Mouse (Mus musculus): ENCODE results near the gene Bcl6b. TPM values are rescaled to one million over a fixed set of nuclear protein-coding genes. Genes with fewer than 3 reads are reported as not detected.

Bcl6b gene
- polyA plus RNA-seq, 1 experiment from 2014 or later, result 4.9 TPM

DNA sequence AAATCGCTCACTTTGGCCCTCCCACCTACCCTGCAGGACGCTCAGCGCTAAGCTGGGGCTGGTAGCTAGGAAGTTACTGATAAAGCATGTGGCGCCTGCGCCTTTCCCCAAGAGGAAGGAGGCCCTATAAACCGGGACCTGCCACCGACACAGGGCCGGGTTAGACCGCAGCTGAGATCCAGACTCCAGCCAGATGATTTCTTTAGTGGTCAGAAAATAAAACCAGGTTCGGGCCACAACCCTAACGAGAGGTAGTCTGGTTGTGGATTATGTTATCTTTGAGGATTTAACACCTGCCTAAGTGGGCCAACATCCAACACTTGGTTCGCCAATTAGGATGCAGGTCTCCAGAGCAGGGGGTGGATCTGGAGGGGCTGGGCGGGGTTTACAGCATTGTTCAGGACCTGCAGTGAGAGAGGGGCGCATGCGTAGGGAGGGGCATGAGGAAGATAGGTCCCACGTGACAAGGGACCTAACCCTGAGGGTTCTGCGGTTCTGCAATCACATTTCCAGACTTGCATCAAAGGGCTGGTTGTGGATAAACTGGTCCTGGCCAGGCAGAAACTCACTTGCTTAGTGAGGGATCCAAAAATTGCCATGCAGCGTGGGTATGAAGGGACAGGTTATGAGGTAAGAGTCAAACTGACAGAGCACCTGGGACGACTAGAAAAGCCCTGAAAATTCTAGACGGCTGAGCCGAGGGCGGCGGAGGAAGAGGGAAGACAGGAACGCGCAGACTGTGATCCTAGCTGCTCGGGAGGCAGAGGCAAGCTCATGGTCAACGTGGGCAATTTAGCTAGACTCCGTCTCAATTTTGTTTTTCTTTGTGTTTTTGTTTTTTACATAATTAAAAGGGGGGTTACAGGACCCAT lies 8.6 kb downstream of the Bcl6b start, which contains the start of gene Slc16a13:
Gene Slc16a13, minus strand, starts transcription at position 334 of the 872 bp plus-strand sequence.
- H3K9me3 ChIP-seq (ENCODE audit: control insufficient read depth, low read length), result no peaks in the 10 kb centered on the region
- peaks cover 10% of the 10 kb centered on the region for H3K27me3 ChIP-seq (ENCODE audit: control insufficient read depth, insufficient read depth, low read length)
- WGBS, result under 1% methylated on average over 28 of the region's 28 CpGs
- peak within 1 kb of the TSS; percentile 76 for H3K9ac ChIP-seq (ENCODE audit: low read length)
- peak within 1 kb of the TSS; percentile 87 for H3K4me2 ChIP-seq (ENCODE audit: low read depth, low read length, severe bottlenecking)
- ATAC-seq (replicated peaks; ENCODE audit: low FRiP score) (peak; percentile 94), DNase-seq (ENCODE audit: low spot score) (peak; percentile 96)
- no peaks in the 10 kb centered on the region for H3K36me3 ChIP-seq (ENCODE audit: control insufficient read depth, insufficient read depth, low read length)
- H3K4me1 ChIP-seq (replicated peaks; ENCODE audit: control insufficient read depth, insufficient read depth, low read length), result peaks cover 12% of the 10 kb centered on the region; the same call in 1 of the 2 replicates
- H3K4me3 ChIP-seq (ENCODE audit: low read depth, low read length), result peak within 1 kb of the TSS; percentile 49
- peak within 1 kb of the TSS; percentile 70 for H3K27ac ChIP-seq (ENCODE audit: low read depth, low read length)

GRCm38 (mm10) chr11:70220323-70220722 lies 9.3 kb downstream of the Bcl6b start:
- Histone ChIP-seq H3K9ac (ENCODE audit: low read length) (peak overlapping the region; percentile 76), H3K4me1 (replicated peaks; ENCODE audit: control insufficient read depth, insufficient read depth, low read length) (peaks cover 12% of the 10 kb centered on the region; the same call in 1 of the 2 replicates), H3K4me3 (ENCODE audit: low read depth, low read length) (peak overlapping the region; percentile 49), H3K27me3 (ENCODE audit: control insufficient read depth, insufficient read depth, low read length) (peaks cover 10% of the 10 kb centered on the region), H3K36me3 (ENCODE audit: control insufficient read depth, insufficient read depth, low read length) (no peaks in the 10 kb centered on the region), H3K27ac (ENCODE audit: low read depth, low read length) (peak overlapping the region; percentile 70; the same call in 1 of the 2 replicates), H3K9me3 (ENCODE audit: control insufficient read depth, low read length) (no peaks in the 10 kb centered on the region), H3K4me2 (ENCODE audit: low read depth, low read length, severe bottlenecking) (peak overlapping the region; percentile 87)
- no peak for ATAC-seq (replicated peaks; ENCODE audit: low FRiP score)
- peak; percentile 60 for DNase-seq (ENCODE audit: low spot score)
- 1% methylated on average over 24 of the region's 24 CpGs for WGBS

GRCm38 (mm10) chr11:70219873-70220272 lies 9.7 kb downstream of the Bcl6b start:
- H3K9me3 ChIP-seq (ENCODE audit: control insufficient read depth, low read length), result no peaks in the 10 kb centered on the region
- no peak overlapping the region for H3K27ac ChIP-seq (ENCODE audit: low read depth, low read length)
- peak overlapping the region; percentile 76 for H3K9ac ChIP-seq (ENCODE audit: low read length)
- H3K4me1 ChIP-seq (replicated peaks; ENCODE audit: control insufficient read depth, insufficient read depth, low read length), result peaks cover 12% of the 10 kb centered on the region; the same call in 1 of the 2 replicates
- ATAC-seq (replicated peaks; ENCODE audit: low FRiP score) (no peak), DNase-seq (ENCODE audit: low spot score) (no peak)
- H3K27me3 ChIP-seq (ENCODE audit: control insufficient read depth, insufficient read depth, low read length), result peaks cover 14% of the 10 kb centered on the region
- WGBS, result 52% methylated on average over 7 of the region's 7 CpGs
- peak overlapping the region; percentile 49 for H3K4me3 ChIP-seq (ENCODE audit: low read depth, low read length)
- no peaks in the 10 kb centered on the region for H3K36me3 ChIP-seq (ENCODE audit: control insufficient read depth, insufficient read depth, low read length)
- H3K4me2 ChIP-seq (ENCODE audit: low read depth, low read length, severe bottlenecking), result peak overlapping the region; percentile 87

DNA sequence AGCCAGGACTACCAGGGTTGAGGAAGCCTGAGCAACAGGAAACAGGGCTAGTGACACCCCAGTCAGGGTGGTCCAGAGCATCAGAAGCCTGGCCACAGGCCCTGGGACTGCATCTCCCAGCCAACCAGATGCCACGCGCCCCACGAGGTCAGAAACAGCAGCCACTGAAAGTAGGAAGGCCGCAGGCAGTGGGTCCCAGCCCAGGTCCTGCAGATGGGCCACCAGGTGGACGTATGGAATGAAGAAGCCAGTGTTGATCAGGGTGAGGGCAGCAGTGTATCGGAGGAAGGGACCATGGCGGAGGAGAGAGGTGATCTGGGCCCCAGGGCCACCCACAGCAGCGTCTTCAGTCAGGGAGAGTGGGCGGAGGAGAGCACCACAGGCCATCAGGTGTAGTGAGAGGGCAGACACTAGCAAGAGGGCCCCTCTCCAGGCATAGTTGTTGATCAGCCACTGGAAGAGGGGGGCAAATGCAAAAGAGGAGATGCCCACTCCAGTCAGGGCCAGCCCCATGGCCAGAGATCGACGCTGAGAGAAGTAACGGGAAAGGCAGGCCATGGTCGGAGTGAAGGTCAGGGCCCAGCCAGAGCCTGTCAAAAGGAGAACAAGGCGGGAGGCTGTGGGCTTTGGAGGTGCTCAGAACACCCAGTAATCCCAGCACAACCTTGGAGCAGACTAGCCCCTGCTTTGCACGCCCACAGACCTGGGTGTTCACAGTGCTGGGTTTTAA lies 10.7 kb downstream of the Bcl6b start:
- DNase-seq (ENCODE audit: low spot score), result peak; percentile 52
- Histone ChIP-seq H3K36me3 (ENCODE audit: control insufficient read depth, insufficient read depth, low read length) (no peaks in the 10 kb centered on the region), H3K9ac (ENCODE audit: low read length) (no peak overlapping the region), H3K4me1 (replicated peaks; ENCODE audit: control insufficient read depth, insufficient read depth, low read length) (peaks cover 17% of the 10 kb centered on the region), H3K27ac (ENCODE audit: low read depth, low read length) (no peak overlapping the region), H3K9me3 (ENCODE audit: control insufficient read depth, low read length) (no peaks in the 10 kb centered on the region), H3K4me3 (ENCODE audit: low read depth, low read length) (no peak overlapping the region), H3K4me2 (ENCODE audit: low read depth, low read length, severe bottlenecking) (0 out of 2 replicates have a peak overlapping the region, but pooled peaks have one; percentile 87), H3K27me3 (ENCODE audit: control insufficient read depth, insufficient read depth, low read length) (peaks cover 24% of the 10 kb centered on the region)
- WGBS, result 89% methylated on average over 15 of the region's 15 CpGs
- ATAC-seq (replicated peaks; ENCODE audit: low FRiP score), result no peak

- Histone ChIP-seq H3K9ac (ENCODE audit: low read length) (no peak overlapping the region), H3K27ac (ENCODE audit: low read depth, low read length) (no peak overlapping the region), H3K4me3 (ENCODE audit: low read depth, low read length) (no peak overlapping the region), H3K36me3 (ENCODE audit: control insufficient read depth, insufficient read depth, low read length) (no peaks in the 10 kb centered on the region), H3K4me2 (ENCODE audit: low read depth, low read length, severe bottlenecking) (no peak overlapping the region), H3K4me1 (replicated peaks; ENCODE audit: control insufficient read depth, insufficient read depth, low read length) (peaks cover 20% of the 10 kb centered on the region), H3K9me3 (ENCODE audit: control insufficient read depth, low read length) (no peaks in the 10 kb centered on the region), H3K27me3 (ENCODE audit: control insufficient read depth, insufficient read depth, low read length) (peaks cover 32% of the 10 kb centered on the region)
- WGBS, result 92% methylated on average over 4 of the region's 4 CpGs
- DNase-seq (ENCODE audit: low spot score) (peak; percentile 32), ATAC-seq (replicated peaks; ENCODE audit: low FRiP score) (no peak)
Measured at GRCm38 (mm10) chr11:70218039-70218438, 11.6 kb downstream of the Bcl6b start.

DNA sequence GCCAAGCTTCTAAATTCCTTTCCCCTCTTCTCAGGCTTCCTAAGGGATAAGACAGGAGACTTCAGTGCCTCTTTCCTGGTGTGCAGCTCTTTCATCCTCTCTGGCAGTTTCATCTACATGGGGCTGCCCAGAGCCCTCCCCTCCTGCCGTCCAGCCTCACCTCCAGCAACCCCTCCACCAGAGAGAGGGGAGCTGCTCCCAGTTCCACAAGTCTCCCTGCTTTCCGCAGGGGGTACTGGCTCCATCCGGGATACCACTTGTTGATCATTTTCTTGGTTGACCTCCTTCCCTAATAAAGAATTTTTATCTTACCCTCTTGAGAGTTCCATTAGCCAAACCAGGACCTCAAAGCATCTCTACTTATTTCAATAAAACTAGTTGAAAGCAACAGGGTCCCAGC lies 13.5 kb downstream of the Bcl6b start:
- ATAC-seq (replicated peaks; ENCODE audit: low FRiP score) (no peak), DNase-seq (ENCODE audit: low spot score) (peak; percentile 49)
- no peak overlapping the region for H3K4me3 ChIP-seq (ENCODE audit: low read depth, low read length)
- no peak overlapping the region for H3K27ac ChIP-seq (ENCODE audit: low read depth, low read length)
- H3K27me3 ChIP-seq (ENCODE audit: control insufficient read depth, insufficient read depth, low read length), result peaks cover 32% of the 10 kb centered on the region
- H3K9ac ChIP-seq (ENCODE audit: low read length), result no peak overlapping the region
- 52% methylated on average over 3 of the region's 3 CpGs for WGBS
- H3K36me3 ChIP-seq (ENCODE audit: control insufficient read depth, insufficient read depth, low read length), result no peaks in the 10 kb centered on the region
- H3K9me3 ChIP-seq (ENCODE audit: control insufficient read depth, low read length), result no peaks in the 10 kb centered on the region
- H3K4me1 ChIP-seq (replicated peaks; ENCODE audit: control insufficient read depth, insufficient read depth, low read length), result peaks cover 12% of the 10 kb centered on the region
- H3K4me2 ChIP-seq (ENCODE audit: low read depth, low read length, severe bottlenecking), result no peak overlapping the region

DNA sequence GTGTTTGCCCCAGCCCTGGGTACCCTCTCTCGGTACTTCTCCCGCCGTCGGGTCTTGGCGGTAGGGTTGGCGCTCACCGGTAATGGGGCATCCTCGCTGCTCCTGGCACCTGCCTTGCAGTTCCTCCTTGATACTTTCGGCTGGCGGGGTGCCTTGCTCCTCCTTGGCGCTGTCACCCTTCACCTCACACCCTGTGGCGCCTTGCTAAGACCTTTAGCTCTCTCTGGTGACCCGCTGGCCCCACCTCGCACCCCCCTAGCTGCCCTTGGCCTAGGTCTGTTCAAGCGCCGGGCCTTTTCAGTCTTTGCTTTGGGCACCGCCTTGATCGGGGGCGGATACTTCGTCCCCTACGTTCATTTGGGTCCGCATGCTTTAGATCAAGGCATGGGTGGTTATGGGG lies 14.3 kb downstream of the Bcl6b start:
- H3K27ac ChIP-seq (ENCODE audit: low read depth, low read length), result no peak overlapping the region
- no peak overlapping the region for H3K9ac ChIP-seq (ENCODE audit: low read length)
- no peak overlapping the region for H3K4me2 ChIP-seq (ENCODE audit: low read depth, low read length, severe bottlenecking)
- ATAC-seq (replicated peaks; ENCODE audit: low FRiP score) (no peak), DNase-seq (ENCODE audit: low spot score) (peak; percentile 52)
- no peaks in the 10 kb centered on the region for H3K9me3 ChIP-seq (ENCODE audit: control insufficient read depth, low read length)
- peaks cover 10% of the 10 kb centered on the region for H3K4me1 ChIP-seq (replicated peaks; ENCODE audit: control insufficient read depth, insufficient read depth, low read length)
- no peak overlapping the region; the same call in 1 of the 2 replicates for H3K4me3 ChIP-seq (ENCODE audit: low read depth, low read length)
- H3K36me3 ChIP-seq (ENCODE audit: control insufficient read depth, insufficient read depth, low read length), result no peaks in the 10 kb centered on the region
- WGBS, result 8% methylated on average over 22 of the region's 22 CpGs
- H3K27me3 ChIP-seq (ENCODE audit: control insufficient read depth, insufficient read depth, low read length), result peaks cover 32% of the 10 kb centered on the region

DNA sequence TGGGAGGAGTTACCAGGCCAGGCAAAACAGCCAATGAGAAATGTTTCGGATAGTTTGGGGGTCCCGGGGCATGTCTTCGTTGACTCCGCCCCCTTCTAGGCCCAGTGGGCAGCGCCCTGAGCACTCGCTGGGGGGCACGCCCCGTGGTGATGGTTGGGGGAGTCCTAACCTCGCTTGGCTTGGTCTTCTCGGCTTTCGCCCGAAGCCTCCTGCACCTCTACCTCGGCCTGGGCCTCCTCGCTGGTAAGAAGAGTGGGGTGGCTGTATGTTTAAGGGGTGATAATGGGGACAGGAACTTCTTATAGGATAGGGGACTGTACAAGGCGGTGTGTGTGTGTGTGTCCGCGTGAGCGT lies 14.8 kb downstream of the Bcl6b start:
- Histone ChIP-seq H3K36me3 (ENCODE audit: control insufficient read depth, insufficient read depth, low read length) (no peaks in the 10 kb centered on the region), H3K4me3 (ENCODE audit: low read depth, low read length) (peak overlapping the region; percentile 3; the same call in 1 of the 2 replicates), H3K4me2 (ENCODE audit: low read depth, low read length, severe bottlenecking) (peak overlapping the region; percentile 26), H3K27ac (ENCODE audit: low read depth, low read length) (no peak overlapping the region), H3K9ac (ENCODE audit: low read length) (no peak overlapping the region), H3K9me3 (ENCODE audit: control insufficient read depth, low read length) (no peaks in the 10 kb centered on the region), H3K4me1 (replicated peaks; ENCODE audit: control insufficient read depth, insufficient read depth, low read length) (peaks cover 8% of the 10 kb centered on the region; the same call in 1 of the 2 replicates), H3K27me3 (ENCODE audit: control insufficient read depth, insufficient read depth, low read length) (peaks cover 32% of the 10 kb centered on the region)
- ATAC-seq (replicated peaks; ENCODE audit: low FRiP score) (no peak), DNase-seq (ENCODE audit: low spot score) (no peak)
- WGBS, result 4% methylated on average over 18 of the region's 18 CpGs

Data from forebrain, embryonic 11.5 days (tissue).